Mouse (Mus musculus) bone marrow, adult 2 months (tissue): Measurements from ENCODE around the gene Slc26a3.

Experiments
- CTCF ChIP-seq: fragments of 200-500 bp; IDR thresholded peaks from 2 replicates; pipeline ENCODE4 v1.5.1; 2011; ENCODE audit warnings: low read length, control low read depth; ENCODE audit not compliant: control insufficient read depth, insufficient read depth
- POLR2A ChIP-seq: fragments of 200-500 bp; IDR thresholded peaks from 2 replicates; pipeline ENCODE4 v1.6.1; 2011; ENCODE audit warnings: low read depth, mild to moderate bottlenecking, control low read depth, low read length, borderline replicate concordance; ENCODE audit not compliant: control insufficient read depth

- TF ChIP-seq CTCF (no peak), POLR2A (no peak)
Observed at GRCm38 (mm10) chr12:31501266-31501665, 110.6 kb downstream of the Slc26a3 start.
